Mouse (Mus musculus) B cell, adult 2 months (primary cell): ENCODE measurements around the gene Jund.

Experiments
- DNase-seq, 2 experiments: peaks; one replicate each; pipeline ENCODE4 v3.0.0; 2022

Gene Jund

DNA sequence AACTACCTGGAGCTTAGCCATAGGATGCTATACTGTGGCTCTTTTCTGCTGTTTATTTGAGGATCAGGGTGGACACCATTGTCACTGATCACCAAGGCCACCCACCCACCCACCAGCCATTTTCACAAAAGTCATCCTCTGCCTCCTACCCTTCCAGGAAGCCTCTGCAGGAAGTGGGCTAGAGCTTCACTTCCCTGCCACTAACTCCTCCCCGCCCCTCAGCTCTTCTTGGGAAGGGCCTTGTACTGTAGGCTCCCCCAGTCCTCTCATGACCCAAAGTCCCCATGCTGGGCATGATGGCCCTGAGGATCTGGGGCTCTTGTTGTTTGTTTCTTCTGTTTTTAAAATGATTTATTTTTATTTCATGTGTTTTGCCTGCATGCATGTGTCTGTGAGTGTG is 23.4 kb upstream of the Jund start:
- DNase-seq: peak in 1 of 2 experiments; percentile 32

GRCm38 (mm10) chr8:70677451-70678080 is 21.2 kb upstream of the Jund start:
- DNase-seq: no peak

DNA sequence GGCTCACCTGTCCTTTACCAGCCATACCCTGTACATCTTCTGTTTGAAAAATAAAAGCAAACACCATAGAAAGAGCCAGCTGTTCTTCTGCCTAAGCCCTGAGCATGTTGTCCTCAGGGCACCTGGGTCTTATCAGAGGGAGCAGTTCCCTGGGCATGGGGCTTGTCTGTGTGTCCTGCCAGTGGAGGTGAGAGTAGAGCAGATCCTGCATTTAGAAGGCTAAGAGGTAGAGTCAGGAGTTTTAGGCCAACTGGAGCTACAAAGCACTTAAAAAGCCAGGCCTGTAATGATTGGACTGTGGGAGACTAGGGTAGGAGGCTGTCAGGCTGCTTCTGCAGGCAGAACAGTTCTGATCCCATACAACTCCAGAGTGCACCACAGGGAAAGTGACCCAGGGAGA is 20.1 kb upstream of the Jund start:
- no peak for DNase-seq

GRCm38 (mm10) chr8:70679404-70679803 is 19.3 kb upstream of the Jund start:
- no peak for DNase-seq

DNA sequence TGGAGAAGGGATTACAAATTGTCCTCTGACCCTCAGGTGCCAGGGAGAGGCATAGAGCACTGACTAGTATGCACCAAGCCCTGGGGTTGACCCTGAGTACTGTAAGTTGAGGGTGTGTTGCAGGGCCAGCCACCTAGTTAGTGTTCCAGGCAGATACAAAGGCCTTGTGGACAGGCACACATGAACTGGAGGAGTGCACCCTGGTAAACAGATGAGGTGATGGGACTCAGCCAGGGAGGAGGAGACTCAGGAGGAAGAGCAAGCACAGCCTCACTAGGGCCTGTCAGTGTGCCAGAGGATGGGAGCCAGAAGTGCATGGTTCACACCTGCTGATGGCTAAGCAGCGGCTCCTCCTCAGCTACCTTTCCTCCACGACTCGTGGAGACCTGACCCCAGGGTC is 18.7 kb upstream of the Jund start:
- no peak for DNase-seq

DNA sequence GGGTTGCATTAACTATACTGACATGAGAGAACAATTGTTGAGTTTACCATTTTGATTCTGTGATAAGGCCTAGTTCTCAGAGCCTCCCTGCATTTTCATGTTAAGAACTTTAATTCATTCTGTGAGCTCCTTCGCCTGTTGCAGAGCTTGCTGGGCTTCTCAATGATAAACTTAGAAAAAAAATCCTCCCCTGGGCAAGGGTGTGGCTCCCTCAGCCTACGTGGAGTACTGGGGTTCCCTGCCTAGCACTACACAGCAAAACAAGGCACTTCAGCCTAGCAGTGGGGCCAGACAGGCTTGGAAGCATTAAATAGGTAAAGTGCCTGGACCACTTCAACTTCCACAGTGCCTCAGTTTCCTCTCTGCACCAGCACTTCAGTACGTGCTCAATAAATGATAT is 17.3 kb upstream of the Jund start:
- DNase-seq: no peak

DNA sequence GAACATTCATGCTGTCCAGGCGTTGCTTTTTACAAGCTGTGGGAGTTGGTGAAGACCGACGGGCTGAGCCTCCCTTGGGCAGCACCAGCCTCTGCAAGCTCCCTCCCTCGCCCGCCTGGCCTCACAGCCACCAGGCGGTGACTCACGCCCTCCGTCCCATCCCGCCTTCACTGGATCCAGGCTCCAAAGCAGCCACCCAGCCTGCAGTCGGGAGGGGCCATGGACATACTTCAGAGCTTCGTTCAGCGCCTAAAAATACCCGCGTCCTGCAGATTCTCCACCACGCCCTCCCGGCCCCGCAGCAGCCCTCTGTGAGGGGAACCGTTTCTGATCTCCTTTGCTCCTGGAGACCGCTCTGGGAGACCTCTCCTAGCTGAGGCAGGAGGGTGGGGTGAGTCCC is 16.6 kb upstream of the Jund start:
- DNase-seq: no peak

DNA sequence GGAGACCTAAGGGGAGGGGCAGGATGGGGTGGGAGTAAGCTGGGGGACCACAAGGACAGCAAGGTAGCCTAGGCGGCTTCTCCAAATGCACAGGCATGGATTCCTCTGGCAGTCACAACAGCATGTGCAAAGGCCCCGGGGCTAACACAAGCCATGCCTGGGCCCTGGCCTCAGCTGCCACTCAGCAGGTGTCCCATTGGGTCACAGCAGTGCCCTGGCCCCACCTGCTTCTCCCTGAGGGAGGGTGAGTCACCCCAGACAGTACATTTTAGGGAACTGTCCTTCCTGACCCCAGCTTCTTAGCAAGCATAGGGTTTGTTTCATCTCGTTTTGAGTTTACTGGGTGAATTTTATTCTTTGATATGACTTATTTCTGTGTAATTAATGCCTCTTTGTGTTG is 16.1 kb upstream of the Jund start:
- peak in 1 of 2 experiments; percentile 42 for DNase-seq

DNA sequence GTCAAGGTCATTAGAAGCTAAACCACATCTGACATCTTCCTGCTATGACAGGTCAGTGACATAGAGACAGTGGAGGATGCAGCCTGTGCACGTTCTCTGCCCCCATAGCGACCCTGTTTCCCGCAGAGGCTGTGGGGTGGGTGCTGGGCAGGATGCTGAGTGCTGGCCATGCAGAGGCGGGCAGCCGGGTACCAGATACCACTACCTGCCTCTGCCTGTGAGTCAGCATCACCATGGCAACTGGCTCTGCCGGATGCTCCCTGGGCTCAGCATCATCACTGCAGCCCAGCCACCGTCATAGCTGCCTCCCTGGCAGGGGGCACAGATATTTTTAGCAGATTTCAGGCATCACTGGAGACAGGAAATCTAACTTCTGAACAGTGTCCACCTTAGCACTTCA is 14.5 kb upstream of the Jund start:
- DNase-seq: no peak

- no peak for DNase-seq
Observed at GRCm38 (mm10) chr8:70687576-70687975, 11.2 kb upstream of the Jund start.

- DNase-seq: no peak
Observed at GRCm38 (mm10) chr8:70688136-70688535, 10.6 kb upstream of the Jund start.

DNA sequence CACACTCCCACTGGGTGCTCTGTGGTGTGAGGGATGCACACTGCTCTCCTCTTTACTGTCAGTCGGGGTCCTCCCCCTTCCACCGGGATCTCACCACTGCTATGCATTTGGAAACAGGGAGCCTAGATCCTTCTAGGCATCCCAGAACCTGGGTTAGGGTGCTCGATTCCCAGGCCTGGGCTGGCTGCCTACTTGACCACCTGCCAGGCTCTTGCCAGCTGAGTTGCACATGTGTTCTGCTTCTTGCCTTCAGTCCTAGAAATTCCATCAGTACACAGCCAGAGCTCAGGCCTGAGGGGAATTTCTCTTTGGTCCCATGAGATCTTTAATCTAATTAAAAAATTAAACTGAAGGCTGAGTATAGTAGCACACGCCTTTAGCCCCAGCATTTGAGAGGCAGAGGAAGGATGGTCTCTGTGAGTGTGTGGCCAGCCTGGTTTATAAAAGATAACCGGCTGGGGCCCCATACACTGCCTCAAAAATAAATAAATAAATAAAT is 8.8 kb upstream of the Jund start:
- DNase-seq: no peak

- DNase-seq: no peak
Observed at GRCm38 (mm10) chr8:70691230-70691629, 7.5 kb upstream of the Jund start.

- DNase-seq: no peak
Observed at GRCm38 (mm10) chr8:70691727-70692231, 7.0 kb upstream of the Jund start.

- peak in 1 of 2 experiments; percentile 36 for DNase-seq
Observed at GRCm38 (mm10) chr8:70693636-70694035, 5.1 kb upstream of the Jund start.

DNA sequence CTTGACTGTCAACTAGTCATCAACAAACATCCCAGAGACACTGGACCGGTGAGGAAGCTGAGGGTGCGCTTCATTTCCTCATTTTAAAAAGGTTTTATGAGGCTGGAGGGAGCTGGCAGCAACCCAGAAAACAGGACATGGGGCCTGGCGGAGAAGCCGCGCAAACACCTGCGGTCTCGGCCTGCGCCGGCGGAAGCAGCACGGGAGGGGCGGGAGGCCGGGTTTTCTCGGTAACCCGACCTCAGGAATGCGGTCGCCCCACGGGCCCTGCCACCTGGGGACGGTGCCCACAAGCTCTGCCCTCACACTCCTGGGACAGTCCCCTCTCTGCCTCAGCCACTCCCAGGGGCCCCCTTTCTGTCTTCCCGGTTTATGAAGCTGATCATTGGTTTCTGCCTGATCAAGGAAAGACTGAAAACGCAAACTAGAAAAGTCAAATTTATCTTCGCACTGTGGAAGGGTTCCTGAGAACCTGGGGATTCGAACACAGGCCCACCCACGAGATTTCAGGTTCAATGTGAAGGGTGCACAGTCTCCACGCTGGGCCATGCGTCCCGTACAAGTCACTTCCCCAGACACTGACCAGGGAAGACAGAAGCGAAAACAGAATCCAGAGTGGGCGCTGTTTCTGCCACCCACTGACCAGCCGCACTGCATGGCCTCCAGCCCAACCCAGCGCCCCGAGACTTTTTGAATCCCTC is 3.3 kb upstream of the Jund start:
- peak; percentile 85 to 87 for DNase-seq

DNA sequence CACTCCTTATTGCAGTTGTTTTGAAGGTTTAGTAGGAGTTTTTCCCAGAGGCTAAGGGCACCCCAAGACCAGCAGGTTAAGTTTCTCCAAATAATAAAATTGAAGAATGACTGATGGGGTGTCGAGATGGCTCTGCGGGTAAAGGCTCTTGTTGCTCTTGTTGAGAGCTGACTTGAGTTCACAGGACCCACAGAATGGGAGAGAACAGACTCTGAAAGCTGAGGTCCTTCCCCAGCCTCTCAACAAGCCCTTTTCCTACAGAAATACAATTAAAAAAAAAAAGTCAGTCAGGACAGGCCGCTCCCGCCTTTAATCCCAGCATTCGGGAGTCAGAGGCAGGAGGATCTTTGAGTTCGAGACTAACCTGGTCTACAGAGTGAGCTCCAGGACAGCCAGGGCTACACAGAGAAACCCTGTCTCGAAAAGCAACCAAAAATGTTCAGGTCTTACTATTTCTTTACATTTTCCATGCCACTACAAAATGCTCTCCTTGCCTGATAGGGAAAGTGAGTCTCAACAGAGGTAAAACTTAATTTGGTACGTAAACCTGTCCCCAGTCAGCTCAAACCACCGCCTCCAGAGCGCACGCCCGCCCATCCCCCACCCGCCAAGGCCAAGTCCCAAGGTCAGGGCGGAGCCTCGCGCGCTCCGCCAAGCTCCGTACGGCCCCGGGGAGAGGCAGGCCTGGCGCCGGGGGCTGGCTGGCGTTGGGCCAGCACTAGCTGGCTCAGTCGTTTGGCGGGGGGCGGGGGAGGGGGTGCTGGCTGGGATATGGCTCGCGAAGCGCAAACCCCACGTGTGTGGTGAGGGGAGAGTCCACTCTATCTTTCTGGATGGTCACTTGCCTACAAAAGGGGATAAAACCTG is 2.5 kb upstream of the Jund start:
- peak; percentile 72 to 73 for DNase-seq

DNA sequence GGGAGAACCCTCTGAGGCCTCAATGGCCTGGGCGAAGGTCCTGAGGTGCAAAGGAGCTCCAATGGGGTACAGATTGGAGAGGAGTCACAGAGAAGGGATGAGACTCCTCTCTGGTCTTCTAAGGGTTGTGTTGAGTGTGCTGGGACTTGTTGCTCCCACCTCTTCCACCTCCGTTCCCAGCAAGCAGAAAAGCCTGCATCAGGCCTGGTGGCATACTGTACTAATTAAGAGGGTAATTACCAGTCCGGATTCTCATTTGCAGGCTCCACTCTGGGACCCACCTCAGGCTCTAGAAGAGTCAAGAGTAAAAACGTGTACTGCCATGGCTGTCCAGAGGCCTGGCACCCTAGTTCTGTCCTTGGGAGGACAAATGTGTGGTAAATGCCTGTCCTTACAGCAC is 1.8 kb upstream of the Jund start:
- DNase-seq: peak in 1 of 2 experiments; percentile 10

DNA sequence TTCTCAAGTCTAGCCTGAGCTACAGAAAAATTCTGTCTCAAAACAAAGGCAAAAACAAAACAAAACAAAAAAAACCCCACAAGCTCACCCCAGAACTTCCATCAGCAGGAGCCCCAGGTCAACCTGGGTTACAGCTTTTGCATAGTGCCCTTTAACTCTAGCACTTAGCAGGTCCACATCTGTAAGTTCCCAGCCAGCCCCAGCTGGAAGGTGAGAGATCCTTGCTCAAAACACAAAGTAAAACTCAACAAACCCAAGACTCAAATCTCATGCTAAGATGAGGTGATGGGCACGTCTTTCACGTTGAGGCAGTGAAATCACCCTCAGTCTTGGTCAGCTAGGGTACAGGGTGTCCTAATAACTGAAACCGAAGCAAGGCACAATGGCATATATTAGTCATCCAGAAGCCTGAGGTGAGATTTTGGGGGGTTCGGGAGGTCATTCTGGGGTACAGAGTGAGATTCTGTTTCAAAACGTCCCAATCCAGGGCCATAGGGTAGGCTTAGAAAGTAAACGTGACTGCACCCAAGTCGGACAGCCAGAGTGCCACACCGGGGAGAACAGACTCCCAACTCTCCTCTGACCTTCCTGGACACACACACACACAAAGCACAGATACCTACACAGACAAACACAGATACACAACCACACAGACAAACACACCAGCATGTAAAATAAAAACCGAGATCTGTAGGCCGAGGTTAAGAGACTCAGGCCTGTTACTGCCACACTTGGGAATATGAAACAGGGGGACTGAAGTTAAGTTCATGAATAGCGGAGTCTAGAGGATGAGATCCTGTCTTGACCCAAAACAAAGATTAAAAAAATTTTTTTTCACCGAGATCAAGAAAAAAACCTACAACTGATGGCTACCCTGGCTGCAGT is 1.1 kb upstream of the Jund start:
- DNase-seq: peak in 1 of 2 experiments; percentile 15

DNA sequence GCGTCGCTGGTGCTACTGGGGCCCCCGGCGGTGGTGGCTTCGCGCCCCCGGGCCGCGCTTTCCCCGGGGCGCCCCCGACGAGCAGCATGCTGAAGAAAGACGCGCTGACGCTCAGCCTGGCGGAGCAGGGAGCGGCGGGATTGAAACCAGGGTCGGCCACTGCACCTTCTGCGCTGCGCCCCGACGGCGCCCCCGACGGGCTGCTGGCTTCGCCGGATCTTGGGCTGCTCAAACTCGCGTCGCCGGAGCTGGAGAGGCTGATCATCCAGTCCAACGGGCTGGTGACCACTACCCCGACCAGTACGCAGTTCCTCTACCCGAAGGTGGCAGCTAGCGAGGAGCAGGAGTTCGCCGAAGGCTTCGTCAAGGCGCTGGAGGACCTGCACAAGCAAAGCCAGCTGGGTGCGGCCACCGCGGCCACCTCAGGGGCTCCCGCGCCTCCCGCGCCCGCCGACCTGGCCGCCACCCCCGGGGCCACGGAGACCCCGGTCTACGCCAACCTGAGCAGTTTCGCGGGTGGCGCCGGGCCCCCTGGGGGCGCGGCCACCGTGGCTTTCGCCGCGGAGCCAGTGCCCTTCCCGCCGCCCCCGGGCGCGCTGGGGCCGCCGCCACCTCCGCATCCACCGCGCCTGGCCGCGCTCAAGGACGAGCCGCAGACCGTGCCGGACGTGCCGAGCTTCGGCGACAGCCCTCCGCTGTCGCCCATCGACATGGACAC is 526 bp downstream of the Jund start:
- DNase-seq: no peak

DNA sequence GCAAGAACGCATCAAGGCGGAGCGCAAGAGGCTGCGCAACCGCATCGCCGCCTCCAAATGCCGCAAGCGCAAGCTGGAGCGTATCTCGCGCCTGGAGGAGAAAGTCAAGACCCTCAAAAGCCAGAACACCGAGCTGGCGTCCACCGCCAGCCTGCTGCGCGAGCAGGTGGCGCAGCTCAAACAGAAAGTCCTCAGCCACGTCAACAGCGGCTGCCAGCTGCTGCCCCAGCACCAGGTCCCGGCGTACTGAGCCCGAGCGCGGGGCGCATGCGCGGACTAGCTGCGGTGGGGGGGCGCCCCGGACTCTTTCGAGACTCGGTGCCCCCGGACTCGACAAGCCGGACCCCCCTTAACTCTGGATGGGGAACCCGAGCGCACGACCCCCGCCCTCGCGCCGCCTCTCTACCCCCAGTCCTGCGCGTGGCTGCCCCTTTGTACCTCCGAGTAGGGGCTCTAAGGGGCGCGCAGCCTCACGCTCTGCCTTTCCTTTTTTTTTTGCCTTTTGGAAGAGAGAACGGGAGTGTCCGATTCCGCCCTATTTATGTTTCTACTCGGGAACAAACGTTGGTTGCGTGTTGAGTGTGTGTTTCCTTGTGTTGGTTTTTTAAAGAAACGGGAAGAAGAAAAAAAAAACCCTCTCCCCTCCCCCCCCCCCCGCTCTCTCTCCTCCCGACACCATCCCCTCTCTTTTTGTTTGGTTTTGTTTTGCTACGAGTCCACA is 1.2 kb downstream of the Jund start:
- DNase-seq: peak; percentile 73 to 77
